Mouse (Mus musculus): ENCODE data around the gene Zbtb14. TPM values are rescaled to one million over a fixed set of nuclear protein-coding genes. Genes with fewer than 3 reads are reported as not detected.

Zbtb14 gene
- total RNA-seq, 2 experiments from 2014 or later = 19.6 to 24.1 TPM

DNA sequence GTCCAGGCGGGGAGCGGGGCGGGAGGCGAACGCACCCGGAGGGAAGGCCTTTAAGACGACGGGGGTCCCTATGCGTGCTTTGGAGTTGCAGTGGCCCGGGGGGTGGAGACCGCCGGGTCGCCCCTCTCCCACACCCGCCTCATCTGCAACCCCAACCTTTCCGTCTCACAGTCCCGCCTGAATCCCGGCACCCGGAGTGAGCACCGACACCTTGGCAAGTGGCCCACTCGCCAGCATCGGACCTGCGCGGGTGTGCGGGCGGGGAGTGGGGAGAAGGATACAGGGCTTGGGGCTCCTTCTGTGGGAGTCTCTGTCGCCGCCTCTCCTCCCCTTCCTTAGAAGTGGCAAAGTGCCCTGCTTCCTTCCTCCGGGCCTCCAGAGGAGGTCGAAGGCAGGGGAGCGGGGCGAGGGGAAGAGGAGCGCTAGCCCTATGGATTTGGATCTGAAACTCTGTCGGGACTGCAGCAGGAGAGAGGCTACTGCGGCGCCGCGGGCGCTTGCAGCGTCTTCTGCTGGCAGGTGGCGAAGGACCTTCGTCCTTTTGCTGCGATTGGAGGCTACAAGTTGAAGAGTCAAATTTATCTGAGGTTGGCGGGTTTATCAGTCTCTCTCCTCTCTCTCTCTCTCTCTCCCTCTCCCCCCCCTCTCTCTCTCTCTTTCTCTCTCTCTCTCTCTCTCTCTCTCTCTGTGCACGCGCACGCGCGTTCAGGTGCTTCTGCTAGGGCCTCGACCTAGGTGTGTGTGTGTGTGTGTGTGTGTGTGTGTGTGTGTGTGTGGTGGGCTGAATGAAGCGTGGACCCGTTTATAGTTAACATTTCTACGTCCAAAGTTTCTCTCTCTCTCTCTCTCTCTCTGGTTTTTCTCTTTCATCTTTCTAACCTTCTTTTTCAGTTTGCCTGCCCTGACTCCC, 57.0 kb downstream of the Zbtb14 start:
- peak; percentile 14; the same call in 1 of the 2 replicates for ATAC-seq (replicated peaks; ENCODE audit: low FRiP score, low TSS enrichment, poor library complexity, severe bottlenecking)

Other genes starting within 250 kb of the Zbtb14 start
- not detected in 2 replicates for gene Akain1, start 56.3 kb downstream of the Zbtb14 start, total RNA-seq (2014; fragmentation: Nextera tagmentation)
- gene Akain1, start 56.3 kb downstream of the Zbtb14 start, total RNA-seq (2017) = not detected in 2 replicates

Data from megakaryocyte-erythroid progenitor cell, adult 5-6 weeks (primary cell).